Mouse (Mus musculus): ENCODE measurements around the gene Helz2.

Gene Helz2

GRCm38 (mm10) chr2:181238091-181238610, 3.7 kb downstream of the Helz2 start:
- DNase-seq (ENCODE audit: extremely low spot score): no peak

GRCm38 (mm10) chr2:181237251-181238014, 4.4 kb downstream of the Helz2 start:
- DNase-seq (ENCODE audit: extremely low spot score): no peak

GRCm38 (mm10) chr2:181235681-181236566, 5.9 kb downstream of the Helz2 start:
- no peak for DNase-seq (ENCODE audit: extremely low spot score)

- DNase-seq (ENCODE audit: extremely low spot score): no peak
These were observed 7.1 kb downstream of the Helz2 start for GRCm38 (mm10) chr2:181234680-181235079.

GRCm38 (mm10) chr2:181233443-181233842, 8.4 kb downstream of the Helz2 start:
- DNase-seq (ENCODE audit: extremely low spot score): no peak

GRCm38 (mm10) chr2:181231171-181231570, 10.7 kb downstream of the Helz2 start:
- DNase-seq (ENCODE audit: extremely low spot score): no peak

GRCm38 (mm10) chr2:181228335-181228734, 13.5 kb downstream of the Helz2 start:
- no peak for DNase-seq (ENCODE audit: extremely low spot score)

- DNase-seq (ENCODE audit: extremely low spot score): no peak
These were observed 14.7 kb downstream of the Helz2 start for GRCm38 (mm10) chr2:181227122-181227521.

- no peak for DNase-seq (ENCODE audit: extremely low spot score)
These were observed 16.8 kb downstream of the Helz2 start for GRCm38 (mm10) chr2:181224994-181225393.

GRCm38 (mm10) chr2:181220361-181220760, 21.5 kb downstream of the Helz2 start:
- no peak for DNase-seq (ENCODE audit: extremely low spot score)

GRCm38 (mm10) chr2:181219538-181220216, 22.1 kb downstream of the Helz2 start, which contains the start of gene Fndc11:
Fndc11 (plus strand) TSS chr2:181220013.
- peak; percentile 81 for DNase-seq (ENCODE audit: extremely low spot score)

- no peak for DNase-seq (ENCODE audit: extremely low spot score)
These were observed 22.8 kb downstream of the Helz2 start for GRCm38 (mm10) chr2:181218881-181219485.

- DNase-seq (ENCODE audit: extremely low spot score): no peak
These were observed 25.8 kb downstream of the Helz2 start for GRCm38 (mm10) chr2:181216037-181216436.

GRCm38 (mm10) chr2:181213021-181213445, 28.8 kb downstream of the Helz2 start, which contains the start of gene Srms:
Srms (minus strand) TSS chr2:181213185.
- DNase-seq (ENCODE audit: extremely low spot score): peak; percentile 54

- peak; percentile 32 for DNase-seq (ENCODE audit: extremely low spot score)
These were observed 29.3 kb downstream of the Helz2 start for GRCm38 (mm10) chr2:181212389-181213020.

- no peak for DNase-seq (ENCODE audit: extremely low spot score)
These were observed 35.7 kb downstream of the Helz2 start for GRCm38 (mm10) chr2:181206118-181206517.

- no peak for DNase-seq (ENCODE audit: extremely low spot score)
These were observed 36.1 kb downstream of the Helz2 start for GRCm38 (mm10) chr2:181205678-181206077.

- no peak for DNase-seq (ENCODE audit: extremely low spot score)
These were observed 38.9 kb downstream of the Helz2 start for GRCm38 (mm10) chr2:181202886-181203285.

- DNase-seq (ENCODE audit: extremely low spot score): no peak
These were observed 39.4 kb downstream of the Helz2 start, which contains the start of gene Ptk6 for GRCm38 (mm10) chr2:181202422-181202821. Ptk6 (minus strand) TSS chr2:181202789.

GRCm38 (mm10) chr2:181201606-181202005, 40.2 kb downstream of the Helz2 start:
- DNase-seq (ENCODE audit: extremely low spot score): no peak

Measured in embryo, embryonic 9.5 days (tissue).